8 mouse cellular contexts compared by ENCODE assay signal in the genomic region with DNA sequence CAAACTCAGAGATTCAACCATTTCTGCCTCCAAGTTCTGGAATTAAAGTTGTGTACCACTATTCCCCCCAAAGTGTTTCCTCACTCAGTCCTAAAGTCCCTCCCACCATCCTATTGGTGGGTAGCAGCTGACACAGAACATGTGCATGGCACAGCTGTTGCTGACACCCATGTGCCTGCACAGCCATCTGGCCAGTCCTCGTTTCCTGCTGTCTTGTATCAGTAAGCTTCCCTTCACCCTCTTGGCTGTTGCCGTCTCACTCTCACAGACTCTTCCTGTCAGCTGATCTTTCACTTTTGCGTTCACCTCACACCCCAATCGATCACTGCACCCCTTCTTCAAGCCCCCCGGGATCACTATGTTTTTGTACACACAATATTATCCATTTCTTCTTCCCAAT. TPM values are rescaled to one million over a fixed set of nuclear protein-coding genes. Genes with fewer than 3 reads are reported as not detected.
A peak's percentile ranks its signal among the peaks of the same experiment; 100 is the strongest.
DNase-seq lines count a peak whose midpoint lies in the region; ATAC-seq and TF ChIP-seq lines count a peak whose summit lies in the region.
"Had no signal": no experiment of that assay in that cellular context is flagged by ENCODE, and none has a peak within 500 bp of the region (broad histone marks: within the 10 kb centered on the region; RNA-seq: fewer than 3 reads in every experiment).

No protein-coding gene starts in this region.

- TF ChIP-seq CTCF in forebrain, postnatal 0 days (IDR thresholded peaks at IDR 0.05; ENCODE audit: low read depth): no peak

- 77% methylated on average over 5 of the region's 5 CpGs for WGBS in midbrain, embryonic 11.5 days
- 68% methylated on average over 5 of the region's 5 CpGs for WGBS in midbrain, embryonic 16.5 days
- 58% methylated on average over 5 of the region's 5 CpGs for WGBS in forebrain, postnatal 0 days

- no peak overlapping the region for H3K4me2 ChIP-seq in midbrain, embryonic 11.5 days
- H3K4me2 ChIP-seq in midbrain, embryonic 16.5 days (ENCODE audit: low read length): no peak overlapping the region
- no peak overlapping the region for H3K4me2 ChIP-seq in forebrain, postnatal 0 days (ENCODE audit: low read depth)
- H3K4me2 ChIP-seq: lung, embryonic 15.5 days had no signal

- H3K27me3 ChIP-seq in midbrain, embryonic 11.5 days (ENCODE audit: control insufficient read depth, insufficient read depth, low read length): no peaks in the 10 kb centered on the region
- H3K27me3 ChIP-seq in midbrain, embryonic 16.5 days (ENCODE audit: control insufficient read depth, insufficient read depth, low read depth, low read length): no peaks in the 10 kb centered on the region
- no peaks in the 10 kb centered on the region for H3K27me3 ChIP-seq in forebrain, postnatal 0 days (ENCODE audit: insufficient read depth, low read length)
- H3K27me3 ChIP-seq: lung, embryonic 15.5 days had no signal

- intact Hi-C loops in left cerebral cortex, postnatal 25 days (cut with DNase I): no loop called here

- no peak overlapping the region for H3K9ac ChIP-seq in midbrain, embryonic 11.5 days (ENCODE audit: low read length)
- no peak overlapping the region for H3K9ac ChIP-seq in midbrain, embryonic 16.5 days (ENCODE audit: low read depth, low read length)
- no peak overlapping the region for H3K9ac ChIP-seq in forebrain, postnatal 0 days
- H3K9ac ChIP-seq: lung, embryonic 15.5 days had no signal

- H3K36me3 ChIP-seq in midbrain, embryonic 11.5 days (ENCODE audit: control insufficient read depth, insufficient read depth, low read length): peaks cover 13% of the 10 kb centered on the region
- peaks cover 16% of the 10 kb centered on the region for H3K36me3 ChIP-seq in midbrain, embryonic 16.5 days (ENCODE audit: control insufficient read depth, insufficient read depth, low read length)
- H3K36me3 ChIP-seq in forebrain, postnatal 0 days (ENCODE audit: insufficient read depth): peaks cover 27% of the 10 kb centered on the region

- no peak overlapping the region for H3K27ac ChIP-seq in midbrain, embryonic 11.5 days (ENCODE audit: low read depth, low read length)
- H3K27ac ChIP-seq in midbrain, embryonic 16.5 days (ENCODE audit: low read length): no peak overlapping the region
- no peak overlapping the region for H3K27ac ChIP-seq in forebrain, postnatal 0 days (ENCODE audit: low read depth, low read length)
- H3K27ac ChIP-seq: lung, embryonic 15.5 days had no signal

- H3K9me3 ChIP-seq in midbrain, embryonic 11.5 days (ENCODE audit: control insufficient read depth, low read length): no peaks in the 10 kb centered on the region
- no peaks in the 10 kb centered on the region for H3K9me3 ChIP-seq in midbrain, embryonic 16.5 days (replicated peaks; ENCODE audit: control insufficient read depth, low read length, poor library complexity, severe bottlenecking)
- no peaks in the 10 kb centered on the region for H3K9me3 ChIP-seq in forebrain, postnatal 0 days (ENCODE audit: low read length)
- H3K9me3 ChIP-seq: lung, embryonic 15.5 days had no signal

- DNase-seq in midbrain, embryonic 11.5 days (ENCODE audit: low spot score, missing footprints): no peak
- peak; percentile 64 for DNase-seq in forebrain, postnatal 0 days
- DNase-seq in left cerebral cortex, postnatal 25 days (ENCODE audit: low spot score in 2 of 2): peak; percentile 65 to 82
- no peak for DNase-seq in adipocyte (ENCODE audit: low spot score)
- no peak for DNase-seq in cerebellum, adult 18-20 months

- 0 out of 2 replicates have a peak, but pooled peaks have one; percentile 47 for ATAC-seq in midbrain, embryonic 11.5 days (ENCODE audit: low FRiP score)
- ATAC-seq in midbrain, embryonic 16.5 days: no peak
- peak; percentile 72 for ATAC-seq in forebrain, postnatal 0 days
- ATAC-seq in neutrophil, adult 5-6 weeks (ENCODE audit: extremely low read depth, insufficient number of reproducible peaks, low FRiP score, poor library complexity, severe bottlenecking): peak; percentile 46; the same call in 1 of the 2 replicates

- no peaks in the 10 kb centered on the region for H3K4me1 ChIP-seq in midbrain, embryonic 11.5 days (ENCODE audit: control insufficient read depth, insufficient read depth, low read length)
- H3K4me1 ChIP-seq in midbrain, embryonic 16.5 days (ENCODE audit: control insufficient read depth, insufficient read depth, low read length): no peaks in the 10 kb centered on the region
- no peaks in the 10 kb centered on the region for H3K4me1 ChIP-seq in forebrain, postnatal 0 days (ENCODE audit: insufficient read depth)

- no peak overlapping the region for H3K4me3 ChIP-seq in midbrain, embryonic 11.5 days (ENCODE audit: low read depth, low read length)
- H3K4me3 ChIP-seq in midbrain, embryonic 16.5 days (ENCODE audit: low read depth, low read length): no peak overlapping the region
- H3K4me3 ChIP-seq in forebrain, postnatal 0 days (ENCODE audit: low read depth, low read length): no peak overlapping the region
- H3K4me3 ChIP-seq: lung, embryonic 15.5 days had no signal

RNA-seq across cellular contexts. Expression of a gene that starts 12.5 kb away (rescaled TPM):
- polyA plus RNA-seq in midbrain, embryonic 11.5 days (2014; fragmentation: Nextera tagmentation; extraction: Ambion mirVana): 24.1 and 29.7 TPM in 2 replicates
- polyA plus RNA-seq in midbrain, embryonic 16.5 days (2015; fragmentation: Nextera tagmentation; extraction: Ambion mirVana): 17.6 and 18.7 TPM in 2 replicates
- total RNA-seq in forebrain, postnatal 0 days (2014; rRNA removed): 20.3 and 23.1 TPM in 2 replicates
- polyA plus RNA-seq in forebrain, postnatal 0 days (2015; fragmentation: Nextera tagmentation; extraction: Ambion mirVana): 9.8 and 13.1 TPM in 2 replicates
- total RNA-seq in left cerebral cortex, postnatal 25 days (2021): 10 to 100 TPM; 21.4 to 22.2 TPM
- 22.7 and 34.4 TPM in 2 replicates for total RNA-seq in neutrophil, adult 5-6 weeks (2017)

RNA-seq across cellular contexts. Expression of a gene that starts 14.7 kb away (rescaled TPM):
- polyA plus RNA-seq in midbrain, embryonic 11.5 days (2014; fragmentation: Nextera tagmentation; extraction: Ambion mirVana): 300 and 316 TPM in 2 replicates
- polyA plus RNA-seq in midbrain, embryonic 16.5 days (2015; fragmentation: Nextera tagmentation; extraction: Ambion mirVana): 253 and 254 TPM in 2 replicates
- total RNA-seq in forebrain, postnatal 0 days (2014; rRNA removed): 203 and 255 TPM in 2 replicates
- 278 and 279 TPM in 2 replicates for polyA plus RNA-seq in forebrain, postnatal 0 days (2015; fragmentation: Nextera tagmentation; extraction: Ambion mirVana)
- 100 to 1,000 TPM; 154 to 156 TPM for total RNA-seq in left cerebral cortex, postnatal 25 days (2021)
- 163 and 195 TPM in 2 replicates for total RNA-seq in neutrophil, adult 5-6 weeks (2017)

RNA-seq across cellular contexts. Expression of a gene that starts 53.2 kb away (rescaled TPM):
- polyA plus RNA-seq in midbrain, embryonic 11.5 days (2014; fragmentation: Nextera tagmentation; extraction: Ambion mirVana): 20.2 and 21.2 TPM in 2 replicates
- 21.1 and 22.4 TPM in 2 replicates for polyA plus RNA-seq in midbrain, embryonic 16.5 days (2015; fragmentation: Nextera tagmentation; extraction: Ambion mirVana)
- 69.9 and 79.8 TPM in 2 replicates for total RNA-seq in forebrain, postnatal 0 days (2014; rRNA removed)
- polyA plus RNA-seq in forebrain, postnatal 0 days (2015; fragmentation: Nextera tagmentation; extraction: Ambion mirVana): 24.6 and 25.5 TPM in 2 replicates
- 10 to 100 TPM; 51.0 to 61.8 TPM for total RNA-seq in left cerebral cortex, postnatal 25 days (2021)
- 40.3 and 42.2 TPM in 2 replicates for total RNA-seq in neutrophil, adult 5-6 weeks (2017)

Comparison
In these comparisons a context has a peak if more than half of its experiments do, and no peak if none do; other contexts are left out.
1. DNase-seq: peak in forebrain, postnatal 0 days (single experiment) and left cerebral cortex, postnatal 25 days (2 of 2); none in midbrain, embryonic 11.5 days (single experiment), adipocyte (single experiment) and cerebellum, adult 18-20 months (0 of 2).